Mouse (Mus musculus) brain, embryonic 14.5 days (tissue): ENCODE data around the gene Mogs.

Experiments
- CTCF ChIP-seq: fragments of 200-500 bp; IDR thresholded peaks from 2 replicates; pipeline ENCODE4 v1.5.1; 2012; ENCODE audit warnings: inconsistent platforms, mild to moderate bottlenecking, moderate library complexity, borderline replicate concordance; ENCODE audit not compliant: insufficient read depth, insufficient read length; ENCODE audit errors: extremely low read depth
- POLR2A ChIP-seq: fragments of 200-500 bp; IDR thresholded peaks from 2 replicates; pipeline ENCODE4 v1.6.1; 2012; ENCODE audit warnings: mild to moderate bottlenecking, inconsistent platforms, borderline replicate concordance; ENCODE audit not compliant: poor library complexity, insufficient read depth, insufficient read length, severe bottlenecking; ENCODE audit errors: extremely low read depth

- no peak for TF ChIP-seq POLR2A
- no peak for TF ChIP-seq CTCF
Observed at GRCm38 (mm10) chr6:83145209-83145608, 29.9 kb downstream of the Mogs start.
